Mouse (Mus musculus) neutrophil, adult 5-6 weeks (primary cell): ENCODE results near the gene Bche. TPM values are rescaled to one million over a fixed set of nuclear protein-coding genes. Genes with fewer than 3 reads are reported as not detected.

Experiments used
- ATAC-seq: fragments of 151-379, 151-347 bp; 2 replicates; pipeline ENCODE4 v1.8.0; 2017; ENCODE audit warnings: mild to moderate bottlenecking, moderate TSS enrichment; ENCODE audit not compliant: insufficient number of reproducible peaks, poor library complexity, low FRiP score, severe bottlenecking; ENCODE audit errors: extremely low read depth
- total RNA-seq: library from RNA; stranded (forward); fragments of 200-1000 nt; gene quantifications from 2 replicates; pipeline ENCODE4 v1.2.3, GENCODE M21; 2017

Bche gene
- total RNA-seq: not detected in 2 replicates

DNA sequence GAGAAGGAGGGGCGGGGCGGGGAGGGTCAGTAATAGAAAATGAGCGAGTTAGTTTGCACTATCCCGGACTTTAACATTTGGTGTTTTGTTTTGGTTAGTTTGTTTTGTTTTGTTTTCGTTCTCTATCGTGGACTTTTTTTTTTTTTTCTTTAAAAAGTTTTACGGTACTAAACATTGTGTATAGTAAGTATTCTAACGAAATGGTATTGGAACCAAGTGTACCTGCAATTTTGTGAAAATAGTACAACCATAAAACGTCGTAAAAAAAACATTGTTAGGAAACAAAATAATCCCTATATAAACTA, at the start of gene Bche:
Gene Bche, minus strand, starts transcription at position 6 of the 305 bp plus-strand sequence.
- ATAC-seq: no peak

- no peak for ATAC-seq
These were observed 33.8 kb upstream of the Bche start for GRCm38 (mm10) chr3:73741998-73742397.

- no peak for ATAC-seq
These were observed 23.5 kb upstream of the Bche start for GRCm38 (mm10) chr3:73731677-73732076.

DNA sequence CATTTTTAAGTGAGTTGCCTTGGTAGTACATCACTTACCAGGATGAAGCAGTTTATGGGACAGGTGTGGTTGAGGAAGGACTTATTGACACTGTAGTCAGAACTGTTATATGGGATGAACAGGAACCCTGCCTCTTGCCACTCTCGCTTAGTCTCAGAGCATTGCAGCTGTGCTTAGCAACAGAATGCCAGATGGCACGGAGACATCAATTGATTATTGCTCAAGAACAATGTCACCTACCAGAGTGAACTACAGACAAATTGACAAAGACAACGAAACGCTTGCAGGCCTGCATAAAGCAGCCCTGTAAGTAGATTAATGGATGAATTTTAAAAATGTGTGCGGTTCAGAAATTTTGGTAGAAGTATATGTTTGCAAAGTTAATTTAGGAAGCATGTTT, 21.3 kb upstream of the Bche start:
- ATAC-seq: no peak

DNA sequence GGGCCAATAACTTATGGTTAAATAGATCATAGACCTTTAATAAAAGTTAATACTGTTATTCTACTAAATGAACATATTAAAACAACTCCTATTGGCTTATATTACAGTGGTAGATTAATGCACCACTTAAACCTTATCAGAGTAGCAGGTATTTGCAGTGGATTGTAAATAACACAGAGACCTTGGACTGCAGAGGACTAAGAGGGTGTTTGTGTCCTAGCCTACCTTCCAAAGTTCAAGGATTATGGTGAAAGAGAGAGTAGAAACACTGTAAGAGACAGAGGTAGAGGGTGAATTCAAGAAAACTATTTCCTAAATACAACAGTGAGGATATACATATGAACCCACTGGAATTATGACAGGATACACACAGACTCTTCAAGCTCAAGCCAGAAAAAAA, 17.5 kb upstream of the Bche start:
- no peak for ATAC-seq

DNA sequence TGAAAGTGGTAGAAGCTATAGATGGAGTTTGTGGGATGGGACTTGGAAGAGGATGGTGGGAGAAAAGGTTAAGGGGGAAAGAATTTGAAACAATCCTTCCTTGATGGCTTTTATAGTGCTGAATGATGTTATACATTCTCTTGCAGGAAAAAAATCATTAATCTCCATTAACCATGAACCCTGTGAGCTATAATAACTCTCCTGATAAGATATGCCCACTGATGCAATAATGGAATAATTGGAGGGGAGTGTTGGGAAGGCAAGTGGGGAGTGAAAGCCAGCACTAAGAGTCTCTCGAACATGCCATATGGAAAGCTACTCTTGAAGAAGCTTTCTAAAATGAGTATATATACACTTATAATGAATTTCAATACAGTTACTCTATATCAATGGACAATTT, 16.7 kb upstream of the Bche start:
- no peak for ATAC-seq

DNA sequence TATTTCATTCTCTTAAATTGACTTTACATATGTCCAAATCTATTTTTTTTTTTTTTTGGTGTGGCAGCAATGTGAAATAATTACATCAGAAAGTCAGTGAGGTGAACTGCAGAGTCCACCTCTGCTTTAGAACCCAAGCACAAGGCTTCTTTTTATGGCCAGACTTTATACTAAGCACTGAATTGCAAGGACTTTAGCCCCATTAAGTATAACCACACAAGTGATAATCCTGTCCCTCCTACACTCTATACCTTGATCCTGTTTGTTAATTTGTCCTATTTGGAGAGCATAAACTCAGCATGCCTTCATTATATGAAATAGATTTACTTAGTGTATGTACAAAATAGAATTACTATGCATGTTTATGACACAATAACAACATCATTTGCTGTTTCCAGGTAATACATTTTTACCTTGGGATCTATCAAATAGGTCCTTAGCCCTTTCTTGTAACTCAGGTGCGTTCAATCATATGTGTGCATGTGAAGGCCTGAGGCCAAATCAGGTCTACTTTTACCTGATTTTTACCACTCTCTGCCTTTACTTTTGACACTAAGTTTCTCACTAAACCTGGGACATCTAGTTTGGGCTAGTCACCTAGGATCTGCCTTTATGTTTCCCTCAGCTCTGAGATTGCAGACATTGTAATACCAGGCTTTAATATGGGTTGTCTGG, 9.5 kb upstream of the Bche start:
- ATAC-seq: no peak

DNA sequence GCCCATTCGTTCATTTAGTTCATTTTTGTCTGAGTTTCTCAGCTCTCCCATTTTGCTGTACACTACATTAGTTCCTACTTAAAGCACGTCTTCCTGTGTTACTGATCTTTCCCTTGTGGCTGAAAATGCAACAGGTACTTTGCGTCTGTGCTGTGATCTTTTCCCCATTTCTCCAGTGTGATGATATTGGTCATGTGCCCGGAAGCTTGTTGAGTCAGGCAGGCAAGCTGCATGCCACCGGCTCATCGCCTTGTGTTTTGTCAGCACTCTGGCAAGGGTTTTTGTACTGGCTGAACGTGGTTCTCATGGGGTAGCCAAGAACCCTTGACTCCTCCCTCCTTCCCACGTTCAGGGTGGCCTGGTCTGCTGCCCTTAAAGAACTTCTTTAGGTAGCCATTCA, 1.7 kb upstream of the Bche start:
- ATAC-seq: no peak

DNA sequence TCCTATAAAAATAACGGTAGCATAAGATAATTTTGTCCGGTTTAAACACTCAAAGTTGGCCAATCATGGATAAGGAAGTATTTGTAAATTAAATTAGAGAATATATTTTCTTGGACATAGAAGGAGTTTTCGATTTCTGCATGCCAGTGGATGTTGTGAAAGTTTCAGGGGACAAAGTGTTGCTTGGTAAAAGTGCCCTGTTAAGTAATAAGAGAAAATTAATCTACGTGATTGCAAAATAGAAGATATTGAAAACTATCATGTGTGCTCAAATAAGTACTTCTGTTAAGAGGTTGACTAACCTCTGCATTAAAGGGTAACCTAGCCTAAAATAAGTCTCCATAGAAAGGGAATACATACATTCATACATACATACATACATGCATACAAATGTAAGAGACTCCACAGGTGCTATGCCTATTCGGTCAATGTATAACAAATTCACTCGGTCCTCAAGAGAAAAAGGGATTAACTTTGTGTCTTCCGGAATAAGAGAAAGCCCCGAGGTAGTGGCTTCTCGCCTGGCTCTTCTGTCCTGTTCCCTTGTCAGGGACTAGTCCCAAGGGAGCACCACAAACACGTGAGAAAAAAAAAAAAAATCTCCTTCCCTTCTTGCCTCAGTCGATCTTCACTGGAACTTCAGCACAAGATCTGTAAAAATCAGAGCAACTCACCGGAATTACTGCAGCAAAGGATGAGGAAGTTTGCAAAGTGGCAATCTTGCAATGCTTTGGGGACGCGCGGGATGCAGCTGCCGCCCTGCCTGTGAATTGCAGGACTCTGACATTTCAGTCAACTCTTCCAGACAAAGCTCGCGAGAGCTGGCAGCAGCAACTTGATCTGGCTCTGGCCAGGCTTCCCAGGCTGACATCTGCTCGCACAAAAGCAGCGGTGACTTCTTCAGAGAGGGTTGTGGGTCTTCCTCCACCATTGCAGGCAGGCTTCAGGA, 480 bp downstream of the Bche start:
- ATAC-seq: no peak

DNA sequence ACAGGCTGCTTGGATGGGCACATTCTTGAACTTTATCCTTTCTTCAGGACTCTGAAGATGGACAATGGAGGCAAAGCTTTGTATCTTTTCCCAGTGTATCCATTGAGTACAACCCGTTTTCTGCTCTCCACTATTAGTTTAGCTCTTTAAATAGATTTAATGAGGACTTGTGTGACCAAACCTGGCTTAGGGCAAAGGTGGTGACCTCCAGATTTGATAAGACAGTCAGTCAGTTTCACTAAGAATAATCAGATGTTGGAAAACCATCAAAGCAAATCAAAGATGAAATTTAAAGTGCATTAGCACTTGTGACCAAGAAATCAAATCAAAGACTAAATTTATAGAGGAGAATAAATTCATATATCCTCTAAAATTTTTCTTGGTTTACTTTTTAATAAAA, 1.7 kb downstream of the Bche start:
- no peak for ATAC-seq

DNA sequence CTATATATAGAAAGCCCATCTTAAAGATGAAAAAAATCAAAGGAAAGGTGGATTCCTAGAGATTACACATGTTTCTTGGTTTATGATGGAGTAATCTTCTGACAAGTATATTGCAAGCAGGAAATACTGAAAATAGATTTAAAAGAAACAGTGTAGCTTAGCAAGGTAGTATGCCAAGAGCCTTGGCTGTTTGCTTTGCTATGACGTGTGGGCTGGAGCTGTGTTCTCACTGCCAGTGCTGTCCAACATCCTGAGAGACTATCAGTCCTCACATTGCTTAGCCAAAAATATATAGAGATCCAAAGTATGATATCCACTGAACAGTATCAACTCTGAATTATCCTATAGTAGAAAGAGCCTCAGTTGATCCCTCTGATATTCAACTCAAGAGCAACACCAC, 9.3 kb downstream of the Bche start:
- ATAC-seq: no peak

GRCm38 (mm10) chr3:73673333-73673732, 34.9 kb downstream of the Bche start:
- ATAC-seq: no peak

DNA sequence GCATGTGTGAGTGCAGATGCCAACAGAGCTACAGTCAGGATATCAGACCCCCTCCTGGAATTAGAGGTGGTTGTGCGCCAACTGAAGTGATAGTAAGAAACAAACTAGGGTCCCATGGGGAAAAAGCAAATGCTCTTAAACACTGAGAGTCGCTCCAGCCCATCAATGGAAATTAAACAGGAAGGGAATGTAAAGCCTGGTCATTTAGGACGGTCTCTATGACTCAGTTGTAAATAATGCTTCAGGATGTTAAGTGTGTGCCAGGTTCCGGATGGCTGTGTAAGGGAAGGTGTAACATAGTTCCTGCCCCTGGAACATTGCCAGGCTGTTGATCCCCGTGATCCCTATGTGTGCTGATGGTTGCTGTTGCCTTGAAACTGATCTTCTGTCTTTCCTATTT, 40.0 kb downstream of the Bche start:
- no peak for ATAC-seq

DNA sequence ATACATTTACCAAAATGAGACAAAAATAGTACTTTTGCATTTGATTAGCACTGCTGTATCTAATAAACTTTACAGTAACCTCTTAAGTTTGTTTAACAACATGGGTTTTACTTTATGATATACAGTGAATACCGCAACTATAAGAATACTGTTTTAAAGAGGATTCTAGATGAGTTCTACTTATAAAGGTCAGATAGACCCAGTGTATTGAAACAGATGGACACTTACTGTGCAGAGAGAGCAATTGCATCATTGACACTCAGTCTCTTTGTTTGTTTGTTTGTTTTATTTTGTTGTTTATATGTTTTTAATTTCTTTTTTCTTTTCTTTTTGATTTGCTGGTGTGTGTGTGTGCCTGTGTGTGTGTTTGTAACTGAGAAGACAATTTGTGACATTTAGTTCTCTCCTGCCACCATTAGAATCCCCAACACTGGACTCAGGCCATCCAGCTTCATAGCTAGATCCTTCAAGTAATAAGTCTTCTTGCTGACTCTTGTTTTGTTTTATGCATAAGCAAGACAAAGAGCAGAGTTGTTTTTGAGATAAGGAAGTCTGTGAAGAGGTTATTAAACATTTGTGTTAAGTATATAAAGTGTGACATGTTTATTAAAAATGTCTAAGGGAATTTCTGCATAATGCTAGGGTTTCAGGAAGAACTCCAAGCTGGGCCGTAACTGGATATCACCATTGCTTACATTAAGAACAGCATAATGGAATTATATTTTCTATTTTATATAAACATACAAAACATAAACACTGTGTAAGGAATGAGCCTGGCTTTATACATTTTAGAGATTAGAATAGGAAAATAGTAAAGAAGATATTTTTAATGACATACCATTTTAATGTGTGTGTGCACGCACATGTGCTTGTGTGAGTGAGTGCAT, 40.7 kb downstream of the Bche start:
- no peak for ATAC-seq

GRCm38 (mm10) chr3:73650281-73650680, 57.9 kb downstream of the Bche start:
- no peak for ATAC-seq

- no peak for ATAC-seq
These were observed 61.2 kb downstream of the Bche start for GRCm38 (mm10) chr3:73647064-73647463.

DNA sequence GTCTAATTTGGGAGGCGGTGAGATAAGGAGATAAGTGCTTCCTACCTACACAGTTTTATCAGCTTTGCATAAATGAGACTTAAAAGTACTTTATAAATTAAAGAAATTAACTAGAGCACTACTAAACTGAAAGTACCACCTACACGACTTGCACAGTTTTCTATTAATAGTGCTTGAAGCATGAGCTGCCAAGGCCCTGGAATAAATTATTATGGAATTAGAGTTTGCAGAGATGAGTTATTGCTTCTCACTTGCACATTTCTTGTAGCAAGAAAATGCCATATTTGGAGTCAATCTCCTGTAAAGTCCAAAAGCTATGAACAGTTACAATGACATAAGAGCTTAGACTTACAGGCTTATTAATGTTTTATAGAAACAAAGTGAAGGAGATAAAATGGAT, 96.8 kb downstream of the Bche start:
- ATAC-seq: no peak

- ATAC-seq: no peak
These were observed 116.3 kb downstream of the Bche start for GRCm38 (mm10) chr3:73591757-73592533.
